Mouse (Mus musculus): ENCODE results near the gene Atcay.

Gene Atcay

DNA sequence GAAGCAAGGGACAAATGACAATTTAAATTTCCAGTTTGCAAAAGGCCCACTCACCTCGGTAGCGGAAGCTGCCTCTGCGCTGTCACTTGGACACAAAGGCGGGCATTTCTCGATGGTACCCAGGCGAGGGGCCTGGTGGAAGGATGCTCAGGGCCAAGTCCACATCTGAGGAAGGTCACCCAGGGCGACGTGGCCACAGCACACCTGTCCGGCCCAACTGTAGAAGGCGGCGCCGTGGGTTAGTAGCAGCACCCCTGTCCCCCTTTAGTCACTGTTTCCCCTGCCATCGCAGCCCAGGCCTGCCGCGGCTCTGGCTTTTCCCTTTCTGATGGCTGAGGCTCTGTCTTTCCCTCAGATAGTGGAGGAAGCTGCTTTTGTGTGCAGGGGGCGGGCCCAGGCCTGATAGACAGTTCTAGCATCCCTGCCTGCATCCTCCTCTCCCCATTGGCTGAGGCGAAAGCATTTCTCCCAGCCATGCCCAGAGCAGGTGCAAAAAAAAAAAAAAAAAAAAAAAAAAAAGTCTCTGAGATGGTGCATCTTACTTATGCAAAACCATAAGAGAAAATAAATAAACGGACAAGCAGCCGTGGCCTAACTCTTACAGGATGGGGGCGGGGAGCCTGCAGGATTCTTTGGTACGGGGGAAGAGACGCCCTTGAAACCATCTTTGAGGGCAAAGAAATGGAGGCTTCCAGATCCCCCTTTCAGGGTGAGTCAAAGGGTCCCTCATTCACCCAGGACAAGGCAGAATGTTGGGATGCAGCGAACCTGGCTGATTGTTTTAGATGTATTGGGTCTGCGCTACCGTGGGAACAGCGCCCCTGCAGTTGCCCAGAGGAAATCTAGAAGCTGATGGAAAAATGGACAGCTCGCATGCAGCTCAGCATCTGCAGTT lies at the start of gene Atcay:
Gene Atcay (minus strand): TSS at position 396 of the 895 bp plus-strand sequence.
- DNase-seq, result peak; percentile 85 to 92

DNA sequence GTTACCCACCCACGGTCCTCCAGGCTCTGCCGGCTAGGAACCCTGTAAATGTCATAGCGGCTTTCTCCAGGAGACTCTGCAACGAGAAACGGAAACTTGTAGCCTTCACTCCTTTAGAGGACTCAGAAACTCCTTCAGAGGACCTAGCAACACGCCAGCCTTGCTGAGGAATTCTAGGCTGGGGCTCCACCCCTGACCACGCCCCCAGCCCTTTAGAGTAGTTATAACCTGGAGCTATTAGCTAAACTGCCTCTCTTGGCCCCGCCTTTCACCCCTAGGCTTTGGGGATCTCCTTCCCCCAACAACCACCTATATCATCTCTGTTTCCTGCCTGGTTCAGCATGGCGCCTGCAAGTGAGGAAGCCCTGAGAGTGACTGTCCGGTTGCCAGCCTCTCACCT lies 48.9 kb upstream of the Atcay start:
- DNase-seq, result no peak

DNA sequence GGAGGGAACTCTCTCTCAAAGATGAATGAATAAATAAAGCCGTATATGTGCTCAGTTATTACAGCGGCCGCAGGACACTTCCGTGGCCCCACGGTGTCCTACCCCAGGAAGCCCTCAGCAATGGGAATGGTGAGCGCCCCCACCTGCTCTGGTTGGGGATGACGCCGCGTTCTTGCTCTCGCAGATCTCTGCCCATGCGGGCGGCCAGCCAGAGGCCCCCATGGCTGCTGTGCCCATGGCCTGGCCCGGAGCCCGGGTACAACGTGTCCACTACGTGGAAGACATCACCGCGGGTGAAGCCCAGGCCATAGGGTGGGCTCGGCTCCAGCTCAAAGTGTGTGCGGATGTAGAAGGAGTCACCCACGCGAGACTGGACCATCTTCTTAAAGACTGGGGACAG lies 47.0 kb upstream of the Atcay start:
- DNase-seq, result peak in 1 of 2 experiments; percentile 47

DNA sequence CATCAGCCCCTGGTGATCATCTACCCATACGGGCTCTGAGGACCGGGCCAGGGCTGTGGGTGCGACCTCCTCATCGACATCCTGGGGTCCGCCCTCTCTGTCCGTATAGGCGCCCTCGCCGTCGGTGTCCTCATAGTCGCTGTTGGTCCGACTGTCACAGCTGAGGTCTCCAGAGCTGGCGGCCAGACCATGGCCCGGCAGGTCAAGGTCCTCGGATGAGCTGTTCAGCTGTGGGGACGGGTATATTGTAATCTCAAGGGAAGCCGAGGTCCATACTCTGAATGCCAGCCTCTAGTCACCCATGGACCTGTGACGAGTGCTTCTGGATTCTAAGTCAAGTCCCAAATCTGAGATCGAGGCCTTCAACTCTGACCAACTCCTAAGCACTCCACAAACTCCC lies 43.2 kb upstream of the Atcay start:
- DNase-seq, result no peak

DNA sequence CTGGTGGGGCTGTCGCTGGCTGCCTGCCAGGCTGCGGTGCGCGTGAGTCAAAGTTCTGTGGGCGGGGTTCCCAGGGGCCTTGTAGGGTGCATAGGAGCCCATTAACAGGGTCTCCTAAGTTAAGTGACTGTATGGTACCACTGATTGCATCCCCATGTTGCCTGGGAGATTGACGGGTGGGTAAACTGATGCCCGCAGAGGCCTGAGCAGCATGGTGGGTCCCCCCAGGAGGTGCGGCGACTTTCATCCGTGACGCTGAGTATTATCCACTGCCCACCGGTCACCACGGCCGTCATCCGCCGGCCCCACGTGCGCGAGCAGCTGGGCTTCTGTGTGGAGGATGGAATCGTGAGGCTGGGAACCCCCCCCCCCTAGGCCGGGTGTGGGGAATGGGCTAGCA lies 41.7 kb upstream of the Atcay start:
- DNase-seq, result no peak

DNA sequence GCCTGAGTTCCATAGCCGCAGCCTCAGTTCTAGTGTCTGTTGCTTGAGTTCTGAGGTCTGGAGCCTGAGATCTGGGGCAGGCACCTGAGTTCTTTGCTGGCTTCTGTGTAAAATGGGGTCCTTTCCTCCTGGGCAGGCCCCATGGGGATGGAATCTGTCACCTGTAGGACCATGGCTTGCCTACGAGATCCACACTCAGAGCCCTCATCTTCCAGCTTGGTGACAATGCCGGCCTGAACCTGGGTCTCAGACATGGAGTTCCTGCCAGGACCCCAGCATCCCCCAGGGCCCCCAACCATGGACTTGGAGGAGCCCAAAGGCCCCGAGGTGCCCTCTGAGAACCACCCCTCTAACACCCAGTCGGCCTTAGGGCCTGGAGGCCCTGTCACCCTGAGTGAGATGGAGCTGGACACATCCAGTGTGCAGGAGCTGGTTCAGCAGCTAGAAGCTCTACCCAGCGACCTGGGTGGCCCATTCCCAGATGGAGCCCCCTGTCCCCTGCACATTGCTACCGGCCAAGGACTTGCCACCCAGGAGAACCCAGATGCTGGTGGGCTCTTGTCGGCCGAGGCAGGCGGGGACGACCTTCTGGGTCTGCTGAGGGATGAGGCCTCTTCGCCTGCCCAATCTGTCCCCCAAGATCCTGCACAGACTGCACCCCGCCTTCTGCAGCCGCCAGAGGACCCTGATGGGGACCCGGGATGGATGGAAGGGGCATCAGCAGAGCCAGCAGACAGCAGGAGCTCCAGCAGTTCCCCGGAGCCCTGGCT lies 38.2 kb upstream of the Atcay start:
- no peak for DNase-seq

DNA sequence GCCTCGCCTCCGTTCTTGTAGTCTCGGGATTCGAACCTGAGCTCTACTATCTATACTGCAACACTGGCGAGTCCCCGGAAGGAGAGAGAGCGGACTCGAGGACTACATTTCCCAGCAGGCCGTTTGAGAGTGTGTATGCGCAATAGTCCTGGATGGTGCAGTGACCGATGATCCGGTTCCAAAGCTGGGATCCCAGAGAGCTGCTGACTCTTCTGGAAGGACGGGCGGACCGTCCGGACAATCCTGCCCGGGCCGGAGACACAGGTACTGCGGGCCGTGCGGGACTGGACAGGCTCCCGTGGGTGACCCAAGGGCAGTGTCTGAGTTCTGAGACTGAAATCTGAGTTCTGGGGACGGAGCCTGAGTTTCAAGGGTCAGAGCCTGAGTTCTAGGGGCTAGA lies 37.4 kb upstream of the Atcay start:
- peak; percentile 85 to 93 for DNase-seq

DNA sequence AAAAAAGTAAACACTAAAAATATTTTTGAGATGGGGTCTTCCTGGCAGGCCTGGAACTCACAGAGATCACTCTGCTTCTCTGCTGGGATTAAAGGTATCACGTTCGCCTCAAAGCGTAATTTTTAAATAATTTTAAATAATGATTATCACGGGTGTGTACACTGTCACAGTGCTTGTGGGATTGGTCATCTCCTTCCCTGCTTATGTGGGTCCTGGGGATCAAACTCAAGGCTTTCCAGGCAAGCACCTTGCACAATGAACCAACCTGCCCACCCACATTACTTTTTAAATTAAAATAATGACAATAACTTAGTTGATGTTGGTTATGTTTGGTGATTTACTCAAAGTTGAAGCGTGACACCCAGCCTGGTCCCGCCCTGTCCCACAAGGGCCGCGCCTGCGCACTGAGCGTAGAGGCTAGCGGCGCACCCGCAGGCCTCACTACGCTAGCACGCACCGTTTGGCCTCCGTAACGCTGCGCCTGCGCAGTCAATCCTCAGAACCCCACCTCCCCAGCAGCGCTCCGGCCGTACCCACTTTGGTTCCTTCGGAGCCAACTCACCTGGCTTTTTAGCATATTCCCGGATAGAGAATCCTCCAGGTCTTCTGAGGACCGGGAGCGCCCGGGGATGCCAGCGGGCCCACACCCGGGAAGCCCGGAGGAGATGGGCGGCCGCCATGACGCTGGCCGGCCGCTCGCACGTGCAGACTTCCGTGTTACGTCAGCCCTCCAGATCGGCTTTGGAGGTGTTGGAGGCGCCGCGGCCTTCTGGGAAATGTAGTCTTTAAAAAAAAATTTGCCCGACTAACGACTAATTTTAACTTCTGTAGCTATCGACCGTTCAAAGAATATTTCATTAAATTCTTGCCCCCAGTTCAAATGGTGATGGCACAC lies 35.8 kb upstream of the Atcay start, which contains the start of the genes Mrpl54 and Apba3:
Gene Mrpl54 (minus strand): TSS at position 724 of the 895 bp plus-strand sequence.
Gene Apba3 (plus strand): TSS at position 750 of the 895 bp plus-strand sequence.
- peak; percentile 96 to 99 for DNase-seq

DNA sequence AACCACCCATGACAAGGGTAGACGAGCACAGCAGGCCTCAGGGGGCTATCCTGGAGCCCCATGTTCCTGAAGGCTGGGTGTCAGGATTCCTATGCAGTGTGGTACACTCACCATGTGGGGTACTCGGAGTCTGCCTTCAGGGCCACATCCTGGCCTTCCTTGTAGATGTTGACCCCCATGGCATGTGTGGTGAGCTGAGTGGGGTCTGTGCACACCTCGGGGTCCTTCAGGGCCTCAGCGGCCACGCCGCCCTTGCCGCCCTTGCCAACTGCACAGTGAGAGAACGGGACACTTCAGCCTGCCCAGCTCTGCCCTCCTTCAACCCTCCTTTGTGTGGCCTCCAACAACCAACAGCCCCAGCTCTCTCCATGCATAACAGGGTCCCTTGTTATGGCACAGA lies 34.9 kb upstream of the Atcay start:
- no peak for DNase-seq

DNA sequence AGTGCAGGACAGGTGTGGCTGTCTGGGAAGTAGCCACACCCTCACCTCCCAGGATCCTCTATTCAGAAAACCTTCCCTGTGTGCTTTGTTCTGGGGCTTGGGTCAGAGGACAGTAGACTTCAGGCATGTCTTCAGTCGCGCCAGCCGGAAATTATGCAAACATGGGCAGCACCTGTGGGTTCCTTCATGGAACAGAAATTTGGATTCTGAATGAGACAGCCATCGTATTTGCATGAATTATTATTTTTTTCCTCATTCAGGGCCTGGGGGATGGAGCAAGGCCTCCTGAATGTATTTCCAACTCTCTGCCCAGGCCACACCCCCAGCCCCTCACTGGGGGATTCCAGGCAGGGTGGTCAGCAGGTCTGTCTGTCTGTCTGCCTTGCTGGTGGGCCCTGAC lies 30.4 kb upstream of the Atcay start:
- no peak for DNase-seq

DNA sequence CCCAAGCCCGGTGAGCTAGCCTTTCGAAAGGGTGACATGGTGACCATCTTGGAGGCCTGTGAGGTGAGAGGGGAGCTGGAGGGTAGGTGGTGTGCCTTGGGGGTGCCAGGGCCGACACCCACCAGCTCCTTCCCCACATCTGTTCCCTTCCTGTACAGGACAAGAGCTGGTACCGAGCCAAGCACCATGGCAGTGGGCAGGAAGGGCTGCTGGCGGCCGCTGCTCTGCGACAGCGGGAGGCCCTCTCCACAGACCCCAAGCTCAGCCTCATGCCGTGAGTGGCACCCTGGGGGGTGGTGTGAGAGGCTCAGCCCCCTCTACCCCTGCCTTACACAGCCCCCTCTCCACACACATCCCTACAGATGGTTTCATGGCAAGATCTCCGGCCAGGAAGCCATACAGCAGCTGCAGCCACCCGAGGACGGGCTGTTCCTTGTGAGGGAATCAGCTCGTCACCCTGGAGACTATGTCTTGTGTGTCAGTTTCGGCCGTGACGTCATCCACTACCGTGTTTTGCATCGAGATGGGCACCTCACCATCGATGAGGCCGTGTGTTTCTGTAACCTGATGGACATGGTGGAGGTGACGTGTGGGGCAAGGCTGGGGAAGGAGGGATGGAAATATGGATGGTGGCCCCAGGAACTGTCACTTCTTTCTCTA lies 28.7 kb upstream of the Atcay start:
- no peak for DNase-seq

DNA sequence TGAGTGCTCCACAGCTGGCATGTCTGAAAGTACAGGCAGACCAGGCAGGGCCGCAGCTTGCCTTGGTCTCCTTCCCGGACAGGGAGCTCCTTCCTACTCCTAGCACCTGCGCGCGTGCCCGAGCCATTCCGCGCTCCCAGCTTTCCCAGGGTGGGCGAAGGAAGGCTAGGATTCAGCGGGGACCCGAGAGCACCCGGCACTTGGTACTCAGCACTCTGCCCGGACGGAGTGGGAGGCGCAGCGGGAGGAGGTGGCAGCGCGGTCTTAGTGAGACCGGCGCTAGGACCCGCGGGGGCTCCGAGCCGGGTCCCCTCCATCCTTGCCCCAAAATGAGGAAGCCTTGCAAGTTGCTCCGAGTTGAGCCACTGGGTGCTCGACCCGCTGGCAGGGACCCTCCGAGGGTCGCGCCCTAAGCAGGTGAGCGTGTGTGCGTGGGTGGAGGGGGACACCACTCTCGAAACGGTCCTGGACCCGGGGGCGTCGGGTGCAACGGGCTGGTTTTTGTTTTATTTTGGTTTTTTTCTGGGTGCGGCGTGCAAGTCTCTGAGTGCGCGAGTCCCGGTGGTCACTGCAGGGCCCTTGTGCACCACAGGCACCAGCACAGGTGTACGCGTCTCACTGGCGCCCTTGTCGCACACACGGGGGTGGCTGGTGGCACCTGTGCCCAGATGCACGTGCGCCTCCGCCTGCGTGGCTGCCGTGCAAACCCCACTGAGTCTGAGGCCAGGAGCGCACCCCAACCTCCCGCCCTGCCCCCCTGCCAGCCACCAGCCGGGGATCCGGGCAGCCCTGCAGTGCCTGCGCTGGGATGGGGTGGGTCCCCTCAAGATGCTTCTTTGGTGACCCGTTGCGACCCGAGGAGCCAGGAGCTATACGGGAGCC lies 26.8 kb upstream of the Atcay start:
- DNase-seq, result peak; percentile 53 to 65

DNA sequence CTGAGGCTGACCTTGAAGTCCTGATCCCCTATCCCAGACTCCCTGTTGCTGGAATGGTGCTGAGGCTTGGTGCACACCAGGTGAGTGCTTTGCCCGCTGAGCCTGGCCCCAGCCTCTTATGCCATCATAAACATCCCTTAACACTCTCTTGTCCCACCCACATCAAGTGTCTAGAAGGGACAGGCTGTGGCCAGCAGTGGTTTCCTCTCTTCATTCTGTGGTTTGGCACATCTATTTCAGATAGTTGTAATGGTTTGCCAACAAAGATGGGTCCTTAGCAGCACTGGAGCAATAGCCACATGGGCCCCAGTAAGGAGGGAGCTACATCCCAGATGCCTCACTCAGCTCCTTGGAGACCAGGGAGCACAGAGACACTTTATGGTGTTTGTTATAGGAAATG lies 24.3 kb upstream of the Atcay start:
- no peak for DNase-seq

DNA sequence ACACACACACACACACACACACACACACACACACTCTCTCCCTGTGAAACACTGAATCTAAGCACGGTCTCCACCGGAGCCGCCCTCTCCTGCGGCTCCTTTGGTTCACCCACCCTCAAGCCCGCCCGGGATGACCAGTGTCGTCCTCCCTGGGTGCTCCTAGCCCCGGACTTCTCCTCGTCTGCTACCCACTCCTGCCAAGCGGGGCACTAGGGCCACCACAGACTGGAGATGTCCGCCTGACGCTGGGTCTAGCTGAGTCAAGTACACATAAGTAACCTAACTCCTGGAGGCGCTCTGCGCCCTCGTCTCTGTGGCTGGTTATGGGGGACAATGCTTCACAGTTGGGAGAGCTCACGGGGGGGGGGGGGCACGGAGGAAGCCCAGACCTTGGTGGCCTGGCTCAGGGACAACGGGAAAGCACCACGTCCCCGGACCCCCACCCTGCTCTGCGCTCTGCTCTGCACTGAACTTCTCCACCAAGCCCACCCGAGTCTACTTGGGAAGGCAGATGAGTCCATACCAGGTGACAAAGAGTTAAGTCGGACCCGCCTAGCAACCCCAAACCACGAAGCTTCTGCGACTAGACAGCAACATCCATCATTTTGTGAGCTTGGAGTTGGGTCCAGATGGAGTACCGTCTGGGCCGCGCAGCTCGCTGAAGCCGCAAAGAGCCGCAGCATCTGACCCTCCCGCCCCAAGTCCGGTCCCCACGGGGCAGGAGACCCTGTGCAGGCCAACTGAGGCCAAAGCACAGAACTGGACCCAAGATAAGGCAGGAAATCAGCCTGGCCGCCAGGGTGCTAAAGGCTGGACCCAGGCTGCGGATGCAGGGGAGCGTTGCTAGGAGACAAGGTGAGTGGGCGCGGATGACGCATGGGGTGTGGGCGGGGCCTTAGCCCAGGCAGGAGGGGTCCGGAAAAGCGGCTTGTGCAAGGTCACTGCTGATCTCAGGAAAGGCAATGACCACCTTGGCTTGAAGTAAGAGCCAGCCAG lies 22.1 kb upstream of the Atcay start, which contains the start of gene Matk:
Gene Matk (plus strand): TSS at position 512 of the 996 bp plus-strand sequence.
- DNase-seq, result peak; percentile 68 to 73

DNA sequence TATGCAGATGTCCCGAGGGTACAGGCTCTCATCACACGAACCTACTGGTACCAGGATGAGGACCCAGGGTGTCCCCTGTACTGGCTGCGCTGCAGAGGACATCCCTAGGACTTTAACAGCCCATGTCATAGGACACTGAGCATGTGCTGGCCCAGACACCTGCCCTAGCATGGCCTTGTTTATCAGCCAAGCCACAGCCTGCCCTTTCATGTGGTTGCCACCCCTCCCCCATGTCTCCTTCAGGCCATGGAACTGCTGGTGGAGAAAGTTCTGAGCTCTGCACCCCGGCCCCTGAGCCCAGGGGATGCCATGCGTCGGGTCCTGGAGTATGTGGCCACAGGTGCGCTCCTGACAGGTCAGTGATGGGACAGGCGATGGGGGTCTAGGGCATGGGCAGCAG lies 18.8 kb upstream of the Atcay start:
- DNase-seq, result no peak

DNA sequence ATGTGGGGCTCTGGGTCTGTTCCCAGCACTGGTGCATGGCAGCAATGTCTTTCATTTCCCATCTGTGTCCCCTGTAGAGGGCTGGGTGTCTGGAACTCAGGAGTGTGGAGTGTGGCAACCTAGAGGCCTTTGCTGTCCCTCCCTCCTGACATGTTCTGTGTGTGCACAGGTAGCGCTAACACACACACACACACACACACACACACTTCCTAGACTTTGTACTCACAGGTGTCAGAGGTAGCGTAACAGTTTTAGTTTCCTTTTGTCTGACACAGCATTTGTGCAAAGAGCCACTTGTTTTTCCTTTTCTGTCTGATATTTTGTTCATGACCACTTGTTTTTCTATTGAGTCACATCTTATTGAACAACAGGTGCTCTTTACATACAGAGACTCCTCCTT lies 17.2 kb upstream of the Atcay start:
- no peak for DNase-seq

DNA sequence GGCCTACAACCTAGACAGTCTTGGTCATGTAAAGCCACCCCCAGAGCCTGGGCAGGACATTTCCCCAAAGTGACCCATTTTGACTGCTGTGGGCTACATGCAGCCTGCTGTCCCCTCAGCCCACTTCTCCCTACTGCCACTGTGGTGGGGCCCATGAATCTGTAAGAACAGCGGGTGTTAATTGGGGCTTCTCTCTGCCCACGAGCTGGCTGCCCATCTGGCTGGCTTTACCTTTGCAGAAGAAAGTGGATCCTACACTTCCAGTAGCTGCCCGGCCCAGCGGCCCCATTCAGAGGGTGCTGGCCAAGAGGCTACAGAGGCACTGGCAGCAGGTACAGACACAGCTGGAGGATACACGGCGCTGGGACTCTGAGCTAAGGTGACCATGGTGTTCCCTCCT lies 14.5 kb upstream of the Atcay start:
- DNase-seq, result no peak

DNA sequence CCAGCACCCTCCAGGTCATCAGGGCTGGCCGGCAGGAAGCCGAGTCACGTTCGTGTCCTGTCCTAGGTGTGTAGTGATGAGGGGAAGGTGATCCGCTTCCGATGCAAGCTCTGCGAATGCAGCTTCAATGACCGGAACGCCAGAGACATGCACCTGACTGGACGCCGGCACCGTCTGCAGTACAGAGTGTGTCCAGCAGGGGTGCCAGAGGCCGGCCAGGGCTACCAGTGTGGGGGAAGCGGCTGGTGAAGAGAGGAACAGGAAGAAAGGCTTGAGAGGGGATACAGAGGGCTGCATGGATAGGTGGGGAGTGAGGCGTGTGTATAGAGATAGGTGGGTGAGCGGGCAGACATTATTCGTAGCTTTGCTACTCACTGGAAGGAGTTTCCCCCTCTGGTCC lies 14.0 kb upstream of the Atcay start:
- DNase-seq, result peak; percentile 83 to 90

DNA sequence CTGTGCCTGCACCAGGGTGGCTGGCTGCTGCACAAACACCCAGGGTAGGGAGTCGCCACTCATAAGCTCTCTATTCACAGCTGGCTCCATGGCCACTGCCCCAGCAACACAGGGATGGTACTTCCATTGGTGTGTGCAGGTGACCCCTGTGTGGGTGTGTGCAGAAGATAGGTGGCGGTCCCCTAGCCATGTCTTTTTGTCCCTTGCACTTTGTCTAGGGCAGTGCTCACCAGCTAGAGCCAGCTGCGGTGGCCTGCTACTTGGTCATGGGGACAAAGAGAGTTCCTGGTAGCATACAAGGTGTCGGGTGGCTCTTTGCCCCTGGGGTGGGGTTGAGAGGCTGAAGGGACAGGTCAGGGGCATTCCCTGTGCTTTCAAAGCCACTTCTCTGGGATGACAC lies 13.5 kb upstream of the Atcay start:
- no peak for DNase-seq

DNA sequence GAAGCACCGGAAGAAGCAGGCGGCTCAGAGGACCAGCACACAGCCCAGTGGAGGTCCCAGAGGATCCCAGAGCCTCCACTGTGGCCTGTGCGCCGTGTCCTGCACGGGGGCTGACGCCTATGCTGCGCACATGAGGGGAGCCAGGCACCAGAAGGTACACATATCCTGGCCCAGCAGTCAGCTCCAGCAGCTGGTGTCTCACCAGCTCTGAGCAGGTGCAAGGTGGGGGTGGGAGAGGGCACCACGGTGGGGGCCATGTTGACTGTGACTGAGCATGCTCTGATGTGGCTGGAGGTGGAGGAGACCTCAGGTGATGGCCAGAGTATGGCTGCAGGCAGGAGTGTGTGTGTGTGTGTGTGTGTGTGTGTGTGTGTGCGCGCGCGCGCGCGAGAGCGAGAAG lies 11.4 kb upstream of the Atcay start:
- DNase-seq, result no peak

Data from cerebellum, adult 18-20 months (tissue).